Mouse (Mus musculus) spleen, postnatal 36 days (tissue): ENCODE data around the gene Vamp9.

Experiments used
- DNase-seq, 2 experiments: peaks; one replicate each; pipeline ENCODE4 v3.0.0; 2022; ENCODE audit warnings: low spot score in 2 of 2, mixed read lengths in 1 of 2

Vamp9 gene

GRCm38 (mm10) chr5:99941776-99942502 is 35.9 kb downstream of the Vamp9 start:
- DNase-seq, result no peak

GRCm38 (mm10) chr5:99952513-99952912 is 46.5 kb downstream of the Vamp9 start:
- no peak for DNase-seq

GRCm38 (mm10) chr5:99953883-99954282 is 47.8 kb downstream of the Vamp9 start:
- DNase-seq, result no peak

- no peak for DNase-seq
Measured at GRCm38 (mm10) chr5:99958666-99959065, 52.6 kb downstream of the Vamp9 start.

GRCm38 (mm10) chr5:99959236-99959936 is 53.3 kb downstream of the Vamp9 start:
- no peak for DNase-seq

GRCm38 (mm10) chr5:99959960-99960359 is 53.9 kb downstream of the Vamp9 start:
- DNase-seq, result no peak

GRCm38 (mm10) chr5:99973941-99974340 is 67.9 kb downstream of the Vamp9 start:
- DNase-seq, result no peak

GRCm38 (mm10) chr5:99975061-99975460 is 69.0 kb downstream of the Vamp9 start:
- DNase-seq, result no peak

- DNase-seq, result no peak
Measured at GRCm38 (mm10) chr5:99975776-99976175, 69.7 kb downstream of the Vamp9 start.

GRCm38 (mm10) chr5:99976334-99976955 is 70.4 kb downstream of the Vamp9 start:
- DNase-seq, result no peak

GRCm38 (mm10) chr5:99977516-99978301 is 71.7 kb downstream of the Vamp9 start:
- DNase-seq, result peak; percentile 57 to 67

- DNase-seq, result peak; percentile 93 to 97
Measured at GRCm38 (mm10) chr5:99978699-99979442, 72.8 kb downstream of the Vamp9 start, which contains the start of the genes Hnrnpd and 4930524J08Rik. Hnrnpd (minus strand) TSS chr5:99978938. 4930524J08Rik (plus strand) TSS chr5:99979061.

GRCm38 (mm10) chr5:99983452-99984061 is 77.5 kb downstream of the Vamp9 start:
- DNase-seq, result no peak

GRCm38 (mm10) chr5:99994166-99994565 is 88.1 kb downstream of the Vamp9 start:
- no peak for DNase-seq

GRCm38 (mm10) chr5:99994680-99995079 is 88.6 kb downstream of the Vamp9 start:
- no peak for DNase-seq

GRCm38 (mm10) chr5:100000048-100000447 is 94.0 kb downstream of the Vamp9 start:
- DNase-seq, result no peak

GRCm38 (mm10) chr5:100000500-100000899 is 94.4 kb downstream of the Vamp9 start:
- no peak for DNase-seq
